Mouse (Mus musculus) macrophage (primary cell): ENCODE results near the gene Sox10. TPM values are rescaled to one million over a fixed set of nuclear protein-coding genes. Genes with fewer than 3 reads are reported as not detected.

Source experiments
- H3K27ac ChIP-seq: fragments of 350-480 bp; formaldehyde crosslinking; 2 replicates; pipeline ENCODE4 v1.9.0; 2021
- H3K36me3 ChIP-seq: fragments of 350-480 bp; formaldehyde crosslinking; 2 replicates; pipeline ENCODE4 v1.9.0; 2021; ENCODE audit errors: inconsistent target
- H3K4me3 ChIP-seq: fragments of 350-480 bp; formaldehyde crosslinking; 2 replicates; pipeline ENCODE4 v1.9.0; 2021; ENCODE audit errors: inconsistent target
- H3K79me2 ChIP-seq: fragments of 350-480 bp; formaldehyde crosslinking; 2 replicates; pipeline ENCODE4 v1.9.0; 2021; ENCODE audit errors: inconsistent target
- WGBS: methylation state at CpG from one replicate; pipeline ENCODE4 v1.1.7; 2026; ENCODE audit warnings: inconsistent platforms; ENCODE audit not compliant: missing documents; 5-methylcytosine and 5-hydroxymethylcytosine counted together
- polyA plus RNA-seq: library from polyadenylated mRNA; stranded (reverse); fragments of 250-400 nt; gene quantifications from 3 replicates; pipeline ENCODE4 v1.2.4, GENCODE M21; 2018; ENCODE audit warnings: inconsistent platforms

Gene Sox10
- polyA plus RNA-seq, 1 experiment from 2014 or later, result not detected

GRCm38 (mm10) chr15:79192450-79192849 lies 27.4 kb upstream of the Sox10 start:
- Histone ChIP-seq H3K4me3 (no peak overlapping the region), H3K27ac (no peak overlapping the region), H3K79me2 (no peaks in the 10 kb centered on the region), H3K36me3 (no peaks in the 10 kb centered on the region)
- 94% methylated on average over 6 of the region's 6 CpGs for WGBS

- H3K27ac ChIP-seq, result no peak overlapping the region
- no peaks in the 10 kb centered on the region for H3K79me2 ChIP-seq
- no peak overlapping the region for H3K4me3 ChIP-seq
- no peaks in the 10 kb centered on the region for H3K36me3 ChIP-seq
- WGBS, result 100% methylated on average over 2 of the region's 2 CpGs
These were observed 26.4 kb upstream of the Sox10 start for GRCm38 (mm10) chr15:79191426-79191825.

- Histone ChIP-seq H3K79me2 (no peaks in the 10 kb centered on the region), H3K36me3 (no peaks in the 10 kb centered on the region), H3K27ac (no peak overlapping the region), H3K4me3 (no peak overlapping the region)
- 92% methylated on average over 8 of the region's 8 CpGs for WGBS
These were observed 22.8 kb upstream of the Sox10 start for GRCm38 (mm10) chr15:79187819-79188218.

GRCm38 (mm10) chr15:79185213-79185612 lies 20.2 kb upstream of the Sox10 start:
- H3K36me3 ChIP-seq, result no peaks in the 10 kb centered on the region
- no peak overlapping the region for H3K27ac ChIP-seq
- WGBS, result 93% methylated on average over 10 of the region's 10 CpGs
- no peak overlapping the region for H3K4me3 ChIP-seq
- no peaks in the 10 kb centered on the region for H3K79me2 ChIP-seq

- Histone ChIP-seq H3K27ac (no peak overlapping the region), H3K79me2 (no peaks in the 10 kb centered on the region), H3K36me3 (no peaks in the 10 kb centered on the region), H3K4me3 (no peak overlapping the region)
- WGBS, result 69% methylated on average over 6 of the region's 6 CpGs
These were observed 11.9 kb upstream of the Sox10 start for GRCm38 (mm10) chr15:79176905-79177304.

GRCm38 (mm10) chr15:79166712-79167111 lies 1.7 kb upstream of the Sox10 start:
- Histone ChIP-seq H3K79me2 (no peaks in the 10 kb centered on the region), H3K27ac (no peak overlapping the region), H3K36me3 (no peaks in the 10 kb centered on the region), H3K4me3 (no peak overlapping the region)
- WGBS, result 82% methylated on average over 8 of the region's 8 CpGs

- 11% methylated on average over 8 of the region's 15 CpGs for WGBS
- no peaks in the 10 kb centered on the region for H3K36me3 ChIP-seq
- no peak overlapping the region for H3K27ac ChIP-seq
- no peak overlapping the region for H3K4me3 ChIP-seq
- no peaks in the 10 kb centered on the region for H3K79me2 ChIP-seq
These were observed 789 bp downstream of the Sox10 start for GRCm38 (mm10) chr15:79164251-79164650.

GRCm38 (mm10) chr15:79162822-79163221 lies 2.2 kb downstream of the Sox10 start:
- no peak overlapping the region for H3K4me3 ChIP-seq
- no peaks in the 10 kb centered on the region for H3K36me3 ChIP-seq
- 58% methylated on average over 13 of the region's 14 CpGs for WGBS
- no peak overlapping the region for H3K27ac ChIP-seq
- no peaks in the 10 kb centered on the region for H3K79me2 ChIP-seq

GRCm38 (mm10) chr15:79162301-79162700 lies 2.7 kb downstream of the Sox10 start:
- Histone ChIP-seq H3K4me3 (no peak overlapping the region), H3K79me2 (no peaks in the 10 kb centered on the region), H3K36me3 (no peaks in the 10 kb centered on the region), H3K27ac (no peak overlapping the region)
- 21% methylated on average over 7 of the region's 7 CpGs for WGBS

GRCm38 (mm10) chr15:79155572-79155971 lies 9.5 kb downstream of the Sox10 start:
- 35% methylated on average over 3 of the region's 3 CpGs for WGBS
- H3K4me3 ChIP-seq, result no peak overlapping the region
- H3K27ac ChIP-seq, result no peak overlapping the region
- peaks cover 7% of the 10 kb centered on the region; the same call in 1 of the 2 replicates for H3K36me3 ChIP-seq
- no peaks in the 10 kb centered on the region for H3K79me2 ChIP-seq

GRCm38 (mm10) chr15:79152709-79153108 lies 12.3 kb downstream of the Sox10 start:
- Histone ChIP-seq H3K27ac (no peak overlapping the region), H3K36me3 (peaks cover 21% of the 10 kb centered on the region; the same call in 1 of the 2 replicates), H3K79me2 (no peaks in the 10 kb centered on the region), H3K4me3 (no peak overlapping the region)
- 99% methylated on average over 6 of the region's 6 CpGs for WGBS

GRCm38 (mm10) chr15:79151881-79152280 lies 13.2 kb downstream of the Sox10 start:
- H3K4me3 ChIP-seq, result no peak overlapping the region
- no peaks in the 10 kb centered on the region for H3K79me2 ChIP-seq
- WGBS, result 91% methylated on average over 8 of the region's 8 CpGs
- H3K27ac ChIP-seq, result no peak overlapping the region
- peaks cover 29% of the 10 kb centered on the region; the same call in 1 of the 2 replicates for H3K36me3 ChIP-seq

- WGBS, result 56% methylated on average over 7 of the region's 7 CpGs
- Histone ChIP-seq H3K79me2 (no peaks in the 10 kb centered on the region; the same call in 1 of the 2 replicates), H3K4me3 (no peak overlapping the region), H3K36me3 (peaks cover 55% of the 10 kb centered on the region; the same call in 1 of the 2 replicates), H3K27ac (no peak overlapping the region)
These were observed 16.5 kb downstream of the Sox10 start for GRCm38 (mm10) chr15:79148533-79148932.

- peaks cover 47% of the 10 kb centered on the region; the same call in 1 of the 2 replicates for H3K36me3 ChIP-seq
These were observed 19.5 kb downstream of the Sox10 start for GRCm38 (mm10) chr15:79145522-79145921.

GRCm38 (mm10) chr15:79144021-79144420 lies 21.0 kb downstream of the Sox10 start:
- Histone ChIP-seq H3K4me3 (no peak overlapping the region), H3K27ac (no peak overlapping the region), H3K36me3 (peaks cover 38% of the 10 kb centered on the region; the same call in 1 of the 2 replicates), H3K79me2 (peaks cover 15% of the 10 kb centered on the region)
- 37% methylated on average over 8 of the region's 8 CpGs for WGBS

More at GRCm38 (mm10) chr15:79145522-79145921, 19.5 kb downstream of the Sox10 start:
- H3K4me3 ChIP-seq, result no peak overlapping the region
- 90% methylated on average over 6 of the region's 7 CpGs for WGBS
- H3K79me2 ChIP-seq, result peaks cover 15% of the 10 kb centered on the region
- H3K27ac ChIP-seq, result no peak overlapping the region

- Histone ChIP-seq H3K79me2 (peaks cover 15% of the 10 kb centered on the region), H3K4me3 (no peak overlapping the region), H3K27ac (no peak overlapping the region), H3K36me3 (peaks cover 38% of the 10 kb centered on the region; the same call in 1 of the 2 replicates)
- WGBS, result 92% methylated on average over 11 of the region's 12 CpGs
These were observed 21.7 kb downstream of the Sox10 start for GRCm38 (mm10) chr15:79143316-79143715.
